Mouse (Mus musculus) ES-E14 (cell line): Measurements from ENCODE around the gene Lancl2.

Experiments used
- CHD2 ChIP-seq: IDR thresholded peaks from 2 replicates; pipeline ENCODE4 v1.6.1; 2014; ENCODE audit warnings: mild to moderate bottlenecking, low read depth, low read length, inconsistent platforms
- MAFK ChIP-seq: IDR thresholded peaks from 2 replicates; pipeline ENCODE4 v1.6.1; 2014; ENCODE audit warnings: mild to moderate bottlenecking, low read depth, low read length, inconsistent platforms; ENCODE audit not compliant: insufficient read depth
- ZC3H11A ChIP-seq: IDR thresholded peaks from 2 replicates; pipeline ENCODE4 v1.6.1; 2012; ENCODE audit warnings: low read depth, mild to moderate bottlenecking, inconsistent platforms, low read length, borderline replicate concordance

GRCm38 (mm10) chr6:57753962-57754759 is 51.8 kb downstream of the Lancl2 start:
- TF ChIP-seq ZC3H11A: no peak
- no peak for TF ChIP-seq CHD2
- no peak for TF ChIP-seq MAFK
